Mouse (Mus musculus) MEL (cell line): ENCODE measurements around the gene Romo1. TPM values are rescaled to one million over a fixed set of nuclear protein-coding genes. Genes with fewer than 3 reads are reported as not detected.

Experiments used
- DNase-seq: peaks from one replicate; pipeline ENCODE4 v3.0.0; 2011; ENCODE audit warnings: low read depth, low spot score
- H3K27ac ChIP-seq: 2 replicates; pipeline ENCODE4 v1.5.1; 2012; ENCODE audit warnings: low read depth, mild to moderate bottlenecking, control low read depth, low read length, moderate library complexity; ENCODE audit not compliant: control insufficient read depth
- H3K27me3 ChIP-seq, 2 experiments: fragments of 150-350 bp in 1 of 2; sonication (generic) in 1 of 2; 2 replicates each; pipeline ENCODE4 v1.6.1; 2012; ENCODE audit warnings: low read length in 2 of 2, mild to moderate bottlenecking in 2 of 2, improper control_type of control experiment in 1 of 2, moderate library complexity in 1 of 2; ENCODE audit not compliant: insufficient read depth in 2 of 2, control insufficient read depth in 1 of 2
- H3K36me3 ChIP-seq, 2 experiments: 2 replicates each; pipeline ENCODE4 v1.6.1; 2012 to 2014; ENCODE audit warnings: low read length in 2 of 2, improper control_type of control experiment in 1 of 2, inconsistent platforms in 1 of 2, mild to moderate bottlenecking in 1 of 2; ENCODE audit not compliant: insufficient read depth in 2 of 2, control insufficient read depth in 1 of 2
- H3K4me1 ChIP-seq, 2 experiments: fragments of 150-350 bp in 1 of 2; sonication (generic) in 1 of 2; 2 replicates each; pipeline ENCODE4 v1.6.1; 2012; ENCODE audit warnings: low read length in 2 of 2, improper control_type of control experiment in 1 of 2, mild to moderate bottlenecking in 1 of 2; ENCODE audit not compliant: insufficient read depth in 2 of 2, control insufficient read depth in 1 of 2
- H3K4me3 ChIP-seq, 2 experiments: fragments of 150-350 bp in 1 of 2; sonication (generic) in 1 of 2; 2 replicates each; pipeline ENCODE4 v1.5.1; 2012; ENCODE audit warnings: low read depth in 2 of 2, low read length in 2 of 2, mild to moderate bottlenecking in 2 of 2, moderate library complexity in 2 of 2, control low read depth in 1 of 2, improper control_type of control experiment in 1 of 2; ENCODE audit not compliant: control insufficient read depth in 1 of 2, insufficient read depth in 1 of 2
- H3K79me2 ChIP-seq: 2 replicates; pipeline ENCODE4 v1.6.1; 2012; ENCODE audit warnings: mild to moderate bottlenecking, low read length, moderate library complexity; ENCODE audit not compliant: control insufficient read depth, poor library complexity, insufficient read depth
- H3K9ac ChIP-seq: 2 replicates; pipeline ENCODE4 v1.6.1; 2012; ENCODE audit warnings: low read depth, mild to moderate bottlenecking, control low read depth, low read length, moderate library complexity; ENCODE audit not compliant: control insufficient read depth, poor library complexity, severe bottlenecking
- H3K9me3 ChIP-seq: fragments of 150-350 bp; sonication (generic); replicated peaks from 2 replicates; pipeline ENCODE4 v1.6.1; 2012; ENCODE audit warnings: mild to moderate bottlenecking, low read length, improper control_type of control experiment, moderate library complexity; ENCODE audit not compliant: insufficient read depth
- CHD1 ChIP-seq: IDR thresholded peaks from 2 replicates; pipeline ENCODE4 v1.6.1; 2012; ENCODE audit warnings: low read depth, mild to moderate bottlenecking, inconsistent platforms, low read length, improper control_type of control experiment
- CHD2 ChIP-seq: IDR thresholded peaks from 2 replicates; pipeline ENCODE4 v1.6.1; 2011; ENCODE audit warnings: low read length, improper control_type of control experiment
- ELF1 ChIP-seq: IDR thresholded peaks from 2 replicates; pipeline ENCODE4 v1.6.1; 2014; ENCODE audit warnings: low read depth, mild to moderate bottlenecking, inconsistent platforms, low read length, improper control_type of control experiment, moderate library complexity
- EP300 ChIP-seq, 2 experiments: IDR thresholded peaks; 2 replicates each; pipeline ENCODE4 v1.6.1; 2011; ENCODE audit warnings: improper control_type of control experiment in 2 of 2, low read length in 2 of 2, low read depth in 1 of 2, mild to moderate bottlenecking in 1 of 2
- GABPA ChIP-seq: IDR thresholded peaks from 2 replicates; pipeline ENCODE4 v1.6.1; 2012; ENCODE audit warnings: low read depth, mild to moderate bottlenecking, inconsistent platforms, low read length, improper control_type of control experiment, moderate library complexity
- GATA1 ChIP-seq: IDR thresholded peaks from 2 replicates; pipeline ENCODE4 v1.6.1; 2011; ENCODE audit warnings: low read depth, low read length, improper control_type of control experiment
- KAT2A ChIP-seq: conservative IDR thresholded peaks from 2 replicates; pipeline ENCODE4 v1.6.1; 2012; ENCODE audit warnings: low read depth, low read length, improper control_type of control experiment, inconsistent platforms
- MAX ChIP-seq: IDR thresholded peaks from 2 replicates; pipeline ENCODE4 v1.6.1; 2011; ENCODE audit warnings: low read length, improper control_type of control experiment
- MEF2A ChIP-seq: IDR thresholded peaks from 2 replicates; pipeline ENCODE4 v1.6.1; 2014; ENCODE audit warnings: low read depth, mild to moderate bottlenecking, inconsistent platforms, low read length, improper control_type of control experiment; ENCODE audit not compliant: poor library complexity, insufficient replicate concordance, severe bottlenecking; ENCODE audit errors: extremely low read depth
- MYC ChIP-seq: IDR thresholded peaks from 2 replicates; pipeline ENCODE4 v1.6.1; 2011; ENCODE audit warnings: low read depth, mild to moderate bottlenecking, low read length, improper control_type of control experiment, moderate library complexity
- POLR2AphosphoS2 ChIP-seq: IDR thresholded peaks from 2 replicates; pipeline ENCODE4 v1.6.1; 2011; ENCODE audit warnings: low read length, improper control_type of control experiment
- RAD21 ChIP-seq: IDR thresholded peaks from 2 replicates; pipeline ENCODE4 v1.6.1; 2011; ENCODE audit warnings: mild to moderate bottlenecking, low read depth, low read length, improper control_type of control experiment
- RCOR1 ChIP-seq: IDR thresholded peaks from 2 replicates; pipeline ENCODE4 v1.6.1; 2012; ENCODE audit warnings: low read depth, mild to moderate bottlenecking, inconsistent platforms, low read length, improper control_type of control experiment
- SIN3A ChIP-seq: IDR thresholded peaks from 2 replicates; pipeline ENCODE4 v1.6.1; 2012; ENCODE audit warnings: low read length, improper control_type of control experiment, inconsistent platforms
- SMC3 ChIP-seq: IDR thresholded peaks from 2 replicates; pipeline ENCODE4 v1.6.1; 2011; ENCODE audit warnings: low read depth, low read length, improper control_type of control experiment
- TAL1 ChIP-seq: IDR thresholded peaks from 2 replicates; pipeline ENCODE4 v1.6.1; 2012; ENCODE audit warnings: mild to moderate bottlenecking, inconsistent platforms, low read length, moderate library complexity, mixed read lengths
- ZC3H11A ChIP-seq: IDR thresholded peaks from 2 replicates; pipeline ENCODE4 v1.6.1; 2012; ENCODE audit warnings: low read depth, mild to moderate bottlenecking, inconsistent platforms, low read length, improper control_type of control experiment
- ZKSCAN1 ChIP-seq: IDR thresholded peaks from 2 replicates; pipeline ENCODE4 v1.6.1; 2012; ENCODE audit warnings: low read depth, mild to moderate bottlenecking, inconsistent platforms, low read length, improper control_type of control experiment, moderate library complexity
- ZMIZ1 ChIP-seq: IDR thresholded peaks from 2 replicates; pipeline ENCODE4 v1.6.1; 2012; ENCODE audit warnings: low read depth, mild to moderate bottlenecking, inconsistent platforms, low read length, improper control_type of control experiment, moderate library complexity
- ZNF384 ChIP-seq: IDR thresholded peaks from 2 replicates; pipeline ENCODE4 v1.6.1; 2012; ENCODE audit warnings: low read depth, mild to moderate bottlenecking, inconsistent platforms, low read length, improper control_type of control experiment
- polyA plus RNA-seq, 2 experiments: library from polyadenylated mRNA; stranded (reverse) in 1 of 2; unstranded in 1 of 2; fragments of >175 nt in 1 of 2; fragments of >200 nt in 1 of 2; gene quantifications; 2 replicates each; pipeline versions ENCODE4 v1.2.1 to v1.2.4; 2012; ENCODE audit warnings: low replicate concordance in 2 of 2, low read depth in 1 of 2; ENCODE audit not compliant: insufficient read length in 2 of 2, insufficient read depth in 1 of 2, missing spikeins in 1 of 2
- total RNA-seq: library from RNA; depleted of rRNA; stranded (reverse); fragments of 300-350 nt; gene quantifications from 2 replicates; pipeline ENCODE4 v1.2.3, GENCODE M21; 2012

The Romo1 gene
- total and polyA plus RNA-seq, 3 experiments, result 392 to 554 TPM; not detected in 1

DNA sequence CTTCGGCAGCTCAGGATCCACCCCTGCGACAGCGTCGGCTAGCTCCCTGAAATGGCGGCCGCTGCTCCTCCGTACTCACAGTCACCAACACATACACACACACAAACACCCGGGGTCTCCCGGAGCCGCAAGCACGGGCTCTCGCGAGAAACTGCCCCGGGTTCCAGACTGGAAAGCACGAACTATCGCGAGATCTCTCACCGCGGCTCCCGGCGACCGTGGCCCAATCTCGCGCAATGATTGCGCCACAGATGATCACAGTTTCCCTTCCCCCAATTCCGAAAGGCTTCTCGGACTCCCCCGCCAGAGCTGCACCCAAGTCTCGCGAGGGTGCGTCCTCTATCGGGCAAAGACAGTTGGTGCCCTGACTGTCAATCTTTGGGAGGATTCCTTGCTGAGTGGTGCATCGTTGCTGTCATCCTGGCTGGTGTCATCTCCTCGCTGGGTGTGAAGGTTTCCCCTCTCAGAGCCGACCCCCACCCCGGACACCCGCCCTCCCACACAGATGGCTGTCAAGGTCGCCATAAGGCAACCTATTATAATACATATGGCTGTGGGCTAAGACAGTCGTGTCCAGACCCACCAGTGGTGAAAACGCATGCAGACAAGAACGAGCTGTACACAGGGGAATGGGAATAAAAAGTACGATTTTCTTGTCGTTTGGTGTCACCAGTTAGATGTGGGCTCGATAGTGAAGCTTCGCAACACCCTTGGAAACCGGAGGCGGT lies 36.4 kb downstream of the Romo1 start, which contains the start of gene Rbm39 (continued):
- TF ChIP-seq ZMIZ1, result peak; percentile 80; the same call in 1 of the 2 replicates
- TF ChIP-seq ZNF384, result no peak
- peak; percentile 90 for TF ChIP-seq SIN3A
- no peak for TF ChIP-seq ZC3H11A
- TF ChIP-seq SMC3, result no peak
- TF ChIP-seq MEF2A, result no peak
- no peak for TF ChIP-seq ELF1
- peak; percentile 53 for TF ChIP-seq GATA1
- TF ChIP-seq RAD21, result no peak
- TF ChIP-seq CHD2, result peak; percentile 100
- TF ChIP-seq RCOR1, result no peak
- TF ChIP-seq MAX, result peak; percentile 63; the same call in 1 of the 2 replicates
- no peak; the same call in 1 of the 2 replicates for TF ChIP-seq KAT2A
- TF ChIP-seq ZKSCAN1, result no peak
- peak; percentile 45 for TF ChIP-seq TAL1
- peak; percentile 93 for TF ChIP-seq POLR2AphosphoS2
- no peak for TF ChIP-seq GABPA

DNA sequence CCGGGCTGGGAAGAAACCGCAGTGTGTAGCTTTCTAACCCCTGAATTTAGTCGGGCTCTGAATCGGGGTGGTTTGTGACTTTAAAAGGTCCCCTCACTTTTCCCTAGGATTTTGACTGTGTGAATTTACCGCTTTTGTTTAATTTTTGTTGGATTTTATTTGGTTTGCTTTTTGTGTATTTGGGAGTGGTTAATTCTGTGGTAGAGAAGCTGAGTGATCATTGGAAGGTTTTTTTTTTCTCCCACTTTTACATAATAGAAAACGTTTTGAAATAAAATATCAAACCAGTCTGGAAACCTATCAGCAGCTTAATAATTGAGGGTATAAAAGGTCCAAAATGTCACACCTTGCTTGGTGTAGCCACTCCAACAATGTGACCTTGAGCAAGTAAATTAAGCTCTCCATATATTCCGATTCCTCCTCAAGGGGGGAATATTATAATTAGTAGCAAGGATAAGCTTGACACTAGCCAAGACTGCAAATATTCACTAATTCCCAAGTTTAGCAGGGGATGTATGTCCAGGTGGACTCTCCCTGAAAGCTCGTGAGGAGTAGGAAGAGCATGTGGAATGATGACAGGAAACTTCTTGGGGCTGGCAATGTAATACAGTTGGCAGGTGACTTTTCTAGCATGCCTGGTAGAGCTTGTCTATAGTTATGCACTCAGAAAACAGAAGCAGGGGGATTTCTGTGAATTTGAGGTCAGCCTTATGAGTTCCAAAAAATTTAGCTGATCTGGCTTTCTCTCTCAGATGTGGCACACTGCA lies 37.2 kb downstream of the Romo1 start:
- Histone ChIP-seq H3K9me3 (no peaks in the 10 kb centered on the region), H3K27ac (peak overlapping the region; percentile 98), H3K79me2 (peaks cover 29% of the 10 kb centered on the region), H3K9ac (peak overlapping the region; percentile 79), H3K4me3 (peak overlapping the region; percentile 46 to 72), H3K4me1 (peaks cover 3 to 16% of the 10 kb centered on the region in 2 experiments; a peak in 3 of 4 replicates), H3K27me3 (no peaks in the 10 kb centered on the region), H3K36me3 (peaks cover 25 to 31% of the 10 kb centered on the region in 2 experiments)
- peak; percentile 47 for DNase-seq
- TF ChIP-seq CHD1 (peak; percentile 87; the same call in 1 of the 2 replicates), EP300 (IDR thresholded peaks at IDR 0.05; ENCODE audit: low read depth in 1 of 2, low read length in 2 of 2) (0 out of 4 replicates have a peak, but pooled peaks of 1 of the 2 experiments have one; percentile 18), MEF2A (no peak), MYC (peak; percentile 49; the same call in 1 of the 2 replicates), ZNF384 (peak; percentile 64)
